Mouse (Mus musculus) megakaryocyte, embryonic 14.5 days (primary cell): ENCODE measurements around the gene Txndc11.

ENCODE experiments used
- FLI1 ChIP-seq: IDR thresholded peaks from 2 replicates; pipeline ENCODE4 v1.6.1; 2012; ENCODE audit warnings: low read length, inconsistent platforms, mixed read lengths
- GATA1 ChIP-seq: IDR thresholded peaks from 3 replicates; pipeline ENCODE4 v1.6.1; 2012; ENCODE audit warnings: mixed read lengths, low read length, inconsistent platforms, borderline replicate concordance

DNA sequence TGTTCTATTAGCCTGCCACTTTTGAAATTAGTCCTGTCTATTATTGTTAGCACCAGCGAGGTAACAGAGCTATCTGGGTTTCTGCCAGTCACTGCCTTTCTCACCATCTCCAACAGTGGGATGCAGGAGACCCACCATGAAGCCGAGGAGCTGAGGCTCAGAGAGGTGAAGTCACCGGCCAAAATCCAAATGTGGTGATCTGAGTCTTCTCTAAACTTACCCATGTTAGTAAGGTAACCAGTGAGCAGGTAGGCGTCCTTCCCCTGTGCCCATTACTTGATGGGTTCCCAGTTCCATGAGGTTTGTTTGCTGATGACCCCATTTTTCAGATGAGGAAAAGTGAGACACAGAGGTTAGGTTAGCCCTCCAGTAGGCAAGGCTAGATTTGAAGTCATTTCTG, 70.1 kb downstream of the Txndc11 start:
- TF ChIP-seq GATA1 (no peak), FLI1 (no peak)
